Mouse (Mus musculus) ES-E14 (cell line): ENCODE results near the gene Serpina3i.

Experiments used
- HCFC1 ChIP-seq: IDR thresholded peaks from 2 replicates; pipeline ENCODE4 v1.6.1; 2012; ENCODE audit warnings: low read length, inconsistent platforms, borderline replicate concordance; ENCODE audit not compliant: insufficient read depth
- MAFK ChIP-seq: IDR thresholded peaks from 2 replicates; pipeline ENCODE4 v1.6.1; 2014; ENCODE audit warnings: mild to moderate bottlenecking, low read depth, low read length, inconsistent platforms; ENCODE audit not compliant: insufficient read depth
- ZNF384 ChIP-seq: IDR thresholded peaks from 2 replicates; pipeline ENCODE4 v1.6.1; 2012; ENCODE audit warnings: low read depth, low read length, inconsistent platforms

GRCm38 (mm10) chr12:104223690-104224089 lies 39.2 kb upstream of the Serpina3i start:
- TF ChIP-seq MAFK (no peak), HCFC1 (no peak), ZNF384 (no peak)
